Mouse (Mus musculus) layer of hippocampus, adult 8-10 months (tissue): ENCODE measurements around the gene Tmem44. TPM values are rescaled to one million over a fixed set of nuclear protein-coding genes. Genes with fewer than 3 reads are reported as not detected.

Source experiments
- DNase-seq, 2 experiments: peaks; one replicate each; pipeline ENCODE4 v3.0.0; 2022; ENCODE audit warnings: low spot score in 2 of 2
- total RNA-seq, 4 experiments: library from RNA; stranded (reverse); gene quantifications; 2 replicates each; pipeline ENCODE4 v1.2.4; 2022

Gene Tmem44
- total RNA-seq, 4 experiments from 2014 or later, result 33.4 to 39.9 (median 35.1) TPM

- DNase-seq, result no peak
Observed at GRCm38 (mm10) chr16:30518635-30519034, 32.0 kb downstream of the Tmem44 start.

DNA sequence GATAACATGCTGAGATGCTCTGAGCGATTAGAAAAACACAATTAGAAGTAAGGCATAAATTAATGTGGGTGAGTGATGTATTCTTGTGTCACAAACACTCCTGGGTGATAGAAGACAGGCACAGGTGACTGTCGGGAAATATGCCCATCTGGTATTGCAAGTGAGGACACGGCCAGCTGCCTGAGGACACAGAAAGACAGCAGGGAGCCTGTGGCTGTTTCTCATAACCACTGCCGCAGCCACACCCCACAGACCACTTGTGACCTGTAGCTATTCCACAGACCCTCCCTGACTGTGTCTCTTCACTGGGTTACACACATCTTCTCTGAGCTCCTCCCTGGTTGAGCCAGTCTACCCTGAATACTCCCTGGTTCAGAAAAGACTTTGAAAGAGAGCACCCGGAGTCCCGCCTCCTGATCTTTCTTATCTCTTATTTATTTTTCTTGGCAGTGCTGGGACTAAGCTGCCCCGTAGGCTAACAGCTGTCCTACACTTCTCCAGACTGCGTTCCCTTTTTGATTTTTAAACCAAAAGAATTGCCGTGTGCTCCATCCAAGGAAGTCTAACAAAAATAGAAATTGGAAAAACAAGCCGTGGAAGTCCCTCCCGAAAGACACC, 32.9 kb downstream of the Tmem44 start:
- no peak for DNase-seq

GRCm38 (mm10) chr16:30516993-30517392, 33.6 kb downstream of the Tmem44 start:
- DNase-seq, result no peak

DNA sequence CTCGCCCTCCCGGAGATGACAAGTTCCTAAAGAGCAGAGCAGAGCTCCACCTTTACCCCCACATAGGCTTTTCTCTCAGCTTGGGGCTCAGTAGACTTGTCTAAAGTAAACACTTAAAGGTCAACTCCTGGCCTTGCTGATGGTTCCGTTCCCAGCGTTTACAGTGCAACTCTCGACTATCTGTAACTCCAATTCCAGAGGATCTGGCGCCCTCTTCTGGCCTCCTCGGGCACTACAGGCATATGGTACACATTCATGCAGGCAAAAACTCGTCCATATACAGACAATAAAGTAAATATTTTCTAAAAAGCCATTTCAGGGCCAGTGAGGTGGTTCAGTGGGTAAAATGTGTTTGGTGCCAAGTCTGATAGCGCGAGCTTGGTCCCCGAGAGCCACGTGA, 35.2 kb downstream of the Tmem44 start:
- no peak for DNase-seq

DNA sequence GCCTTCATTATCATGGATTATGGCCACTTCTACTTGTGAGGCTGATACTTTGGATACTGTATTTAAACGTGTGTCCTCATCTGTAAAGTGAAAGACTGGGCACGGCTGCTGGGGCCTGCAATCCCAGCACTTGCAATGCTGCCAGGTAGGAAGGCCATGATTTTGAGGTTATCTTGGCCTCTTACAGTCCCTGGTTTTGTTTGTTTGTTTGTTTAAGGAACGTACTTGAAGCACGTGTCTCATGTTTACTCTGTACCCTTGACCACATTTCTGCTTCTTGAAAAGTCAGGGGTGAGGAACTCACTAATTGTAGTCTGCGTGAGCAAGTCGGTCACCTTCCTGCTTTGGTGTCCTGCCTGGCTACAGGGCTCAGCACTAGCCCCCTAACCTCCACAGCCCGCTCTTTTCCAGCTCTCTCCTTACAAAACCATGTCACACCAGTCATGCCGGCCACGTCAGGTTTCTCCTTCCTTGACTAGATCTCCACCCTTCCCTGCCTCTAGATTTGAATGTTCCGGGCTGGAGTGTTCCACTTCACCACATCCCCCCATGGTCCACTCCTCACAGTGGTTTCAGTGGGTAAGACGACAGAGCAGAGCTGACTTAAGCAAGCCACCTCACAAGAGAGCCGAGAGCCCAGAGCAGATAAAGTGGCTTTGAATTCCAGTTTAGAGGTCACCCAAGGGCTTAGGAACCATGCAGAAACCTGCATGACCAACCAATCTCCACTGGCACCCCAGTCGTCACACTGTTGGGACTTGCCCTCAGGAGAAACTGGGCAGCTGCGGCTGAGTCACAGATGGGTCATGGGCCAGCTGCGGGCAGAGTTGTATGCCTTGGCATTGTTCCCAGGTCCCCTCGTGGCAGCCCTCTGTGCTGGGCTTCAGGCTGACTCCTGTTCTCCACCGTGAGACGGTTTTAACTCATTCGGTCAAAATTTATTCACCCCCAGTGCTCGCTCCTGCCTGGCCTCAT, 37.3 kb downstream of the Tmem44 start:
- peak in 1 of 2 experiments; percentile 46 for DNase-seq

DNA sequence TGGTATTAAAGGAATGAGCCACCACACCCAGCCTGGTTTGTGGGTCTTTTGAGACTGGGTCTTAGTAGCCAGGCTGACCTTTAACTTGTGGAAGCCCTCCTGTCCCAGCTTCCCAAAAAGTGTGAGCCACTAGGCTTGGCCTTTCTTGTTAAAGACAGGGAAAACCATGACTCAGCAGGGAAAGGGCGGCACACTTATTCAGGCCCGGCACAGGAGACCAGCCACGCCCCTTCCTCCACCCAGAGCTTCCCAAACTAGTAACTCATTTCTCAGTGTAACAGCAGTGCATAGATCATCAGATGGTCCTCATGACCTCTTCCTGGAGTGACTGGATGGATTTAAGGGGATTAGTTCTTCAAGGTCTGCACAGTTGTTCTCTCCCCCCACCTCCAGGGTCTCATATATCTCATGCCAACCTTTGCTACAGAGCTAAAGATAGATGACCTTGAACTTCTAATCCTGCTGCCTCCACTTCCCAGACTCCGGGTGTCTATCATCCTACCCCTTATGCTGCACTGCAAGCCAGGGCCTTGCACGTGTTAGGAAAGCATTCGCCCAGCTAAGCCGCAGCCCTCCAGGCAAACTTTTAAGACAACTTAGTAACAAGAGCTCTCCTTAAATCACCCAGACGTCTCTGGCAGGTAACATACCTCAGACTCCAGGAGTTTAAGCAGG, 38.1 kb downstream of the Tmem44 start:
- DNase-seq, result no peak

- DNase-seq, result no peak
Observed at GRCm38 (mm10) chr16:30511563-30512340, 38.9 kb downstream of the Tmem44 start.

DNA sequence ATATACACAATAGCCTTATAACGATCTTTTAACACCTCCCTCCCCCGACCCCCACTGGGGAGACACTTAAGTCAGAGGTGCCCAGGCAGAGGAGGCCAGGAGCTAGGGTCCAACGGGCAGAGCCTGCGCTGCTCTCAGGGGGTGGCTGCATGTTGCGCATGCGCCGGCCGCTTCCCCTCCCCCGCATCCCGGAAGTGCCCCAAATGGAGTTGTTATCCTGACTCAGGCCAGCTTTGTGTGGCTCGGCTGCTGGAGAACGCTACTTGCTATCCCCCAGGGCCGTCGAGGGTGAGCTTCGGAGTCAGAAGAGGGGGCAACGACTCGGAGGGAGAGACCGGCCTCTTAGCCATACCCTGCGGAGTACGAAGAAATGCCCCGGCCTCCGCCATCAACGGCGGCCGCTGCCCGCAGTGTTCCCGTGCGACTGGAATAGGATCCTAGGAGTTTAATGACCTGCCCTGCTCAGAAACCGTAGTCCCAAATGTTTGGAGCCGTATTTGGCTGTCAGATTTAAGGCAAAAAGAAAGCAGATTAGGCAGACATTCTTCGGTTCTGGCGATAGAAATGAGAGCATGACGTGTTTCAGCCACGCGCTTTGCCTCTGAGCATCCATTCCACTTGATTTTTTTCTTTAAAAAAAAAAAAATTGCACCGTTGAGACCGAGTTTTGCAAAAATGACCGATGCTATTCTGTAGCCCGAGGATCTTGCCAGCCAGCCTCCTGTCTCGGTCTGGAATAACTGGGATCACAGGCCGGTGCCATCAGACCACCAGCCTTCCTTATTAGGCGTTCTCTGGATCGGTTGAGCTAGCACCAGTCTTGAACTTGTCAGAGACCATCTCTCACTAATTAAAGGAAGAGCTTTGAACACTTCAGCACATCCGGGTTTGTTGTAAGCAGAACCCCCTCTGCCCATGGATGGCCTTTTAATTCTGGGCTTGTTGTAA, 39.9 kb downstream of the Tmem44 start:
- peak; percentile 78 to 87 for DNase-seq

DNA sequence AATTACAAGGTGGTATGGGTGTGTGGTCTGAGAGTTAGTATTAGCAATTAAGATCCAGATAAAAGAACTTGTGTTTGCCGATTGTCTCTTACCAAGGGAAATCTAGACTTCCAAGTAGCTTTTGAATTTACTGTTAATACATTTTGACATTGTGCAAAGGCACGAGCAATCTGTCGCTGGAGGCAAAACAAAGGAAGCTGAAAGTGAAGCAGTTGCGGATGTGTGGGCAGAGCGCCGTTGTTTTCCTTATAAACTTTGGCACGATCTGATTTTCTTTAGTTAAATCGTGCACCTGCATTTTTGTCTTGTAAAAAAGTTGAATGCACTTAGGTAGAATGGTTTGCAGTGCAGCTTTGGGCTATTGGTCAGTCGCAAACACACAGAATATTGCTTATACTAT, 40.6 kb downstream of the Tmem44 start:
- peak in 1 of 2 experiments; percentile 26 for DNase-seq

DNA sequence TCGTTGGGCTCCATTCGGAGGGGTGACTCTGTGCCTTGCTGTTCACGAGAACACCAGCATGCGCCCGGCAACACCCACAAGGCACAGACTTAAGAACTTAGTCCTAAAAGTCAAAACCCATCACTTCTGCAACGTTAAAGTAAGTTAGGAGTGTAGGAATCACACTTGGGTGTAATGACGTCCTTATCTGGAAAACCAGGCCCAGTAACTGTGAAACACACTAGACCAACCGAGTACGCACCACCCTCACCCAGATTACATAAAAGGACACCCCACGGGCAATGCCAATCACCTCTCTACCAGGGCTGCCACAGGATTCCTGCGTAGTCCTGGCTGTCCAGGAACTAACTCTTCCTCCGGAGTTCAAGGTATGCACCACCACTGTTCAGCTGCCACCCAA, 41.3 kb downstream of the Tmem44 start:
- no peak for DNase-seq

GRCm38 (mm10) chr16:30508738-30509137, 41.9 kb downstream of the Tmem44 start:
- no peak for DNase-seq

DNA sequence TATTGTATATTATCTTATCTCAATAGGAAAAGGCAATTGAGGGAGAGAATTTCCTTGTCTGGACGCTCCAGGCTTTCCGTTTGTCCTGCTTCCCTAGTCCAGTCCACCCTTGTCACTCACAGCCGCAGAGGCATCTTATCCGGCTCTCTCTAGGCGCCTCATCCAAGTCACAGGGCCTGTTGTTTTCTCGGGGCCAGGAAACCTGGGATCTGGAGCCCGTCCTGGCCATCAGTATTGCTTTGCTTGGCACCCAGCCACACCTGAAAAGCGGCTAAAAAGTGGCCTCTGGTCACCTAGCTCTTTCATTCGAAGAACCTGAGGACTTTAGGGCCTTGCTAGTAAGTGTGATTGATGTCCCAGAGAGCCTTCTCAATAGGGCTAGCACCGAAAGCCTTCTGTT, 43.5 kb downstream of the Tmem44 start:
- DNase-seq, result no peak

- DNase-seq, result no peak
Observed at GRCm38 (mm10) chr16:30505311-30506031, 45.2 kb downstream of the Tmem44 start.

GRCm38 (mm10) chr16:30504856-30505255, 45.8 kb downstream of the Tmem44 start:
- DNase-seq, result no peak

- no peak for DNase-seq
Observed at GRCm38 (mm10) chr16:30503958-30504357, 46.7 kb downstream of the Tmem44 start.

GRCm38 (mm10) chr16:30502221-30502891, 48.3 kb downstream of the Tmem44 start:
- DNase-seq, result no peak

DNA sequence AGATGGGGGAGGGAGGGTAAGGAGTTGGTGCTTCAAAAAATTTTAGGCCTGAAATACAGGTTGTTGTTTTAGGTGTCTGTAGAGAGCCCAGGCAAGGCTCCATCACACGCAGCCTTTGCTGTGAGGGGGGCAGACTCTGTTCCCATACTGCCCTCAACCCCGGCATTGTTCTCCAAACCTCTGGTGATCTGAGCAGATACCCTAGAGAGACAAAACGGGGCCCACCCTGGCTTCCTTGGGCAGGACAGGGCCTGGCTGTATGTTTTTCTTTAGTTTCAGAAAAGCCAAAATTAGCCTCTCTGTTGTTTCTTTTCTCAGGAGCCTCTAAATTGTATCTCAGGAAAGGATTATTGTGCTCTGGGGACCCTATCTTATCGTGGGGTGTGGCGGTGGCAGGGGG, 49.0 kb downstream of the Tmem44 start:
- DNase-seq, result no peak

DNA sequence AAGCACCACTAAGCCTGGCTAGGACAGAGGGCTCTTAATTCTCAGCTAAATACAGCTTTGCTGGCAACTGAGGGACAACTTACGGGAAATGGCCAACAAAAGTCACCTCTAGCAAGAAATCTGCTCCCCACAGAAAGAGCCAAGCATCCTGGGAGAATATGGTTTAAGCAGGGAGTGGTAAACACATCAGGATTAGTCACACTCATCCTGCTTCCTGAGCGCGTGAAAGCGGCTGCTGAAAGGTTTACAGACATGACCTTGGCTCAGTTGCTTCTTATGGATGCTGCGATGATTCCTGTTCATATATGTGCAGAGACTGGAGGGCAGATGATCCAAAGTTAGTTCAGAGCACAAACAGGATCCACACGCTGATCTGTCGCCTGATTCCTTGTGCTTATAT, 50.4 kb downstream of the Tmem44 start:
- DNase-seq, result no peak
